Mouse (Mus musculus): ENCODE results near the gene Gm11096. TPM values are rescaled to one million over a fixed set of nuclear protein-coding genes. Genes with fewer than 3 reads are reported as not detected.

The Gm11096 gene
- not detected for total RNA-seq (2021)
- long read RNA-seq, experiment 1: 0 reads
- long read RNA-seq, experiment 2: 0 reads

DNA sequence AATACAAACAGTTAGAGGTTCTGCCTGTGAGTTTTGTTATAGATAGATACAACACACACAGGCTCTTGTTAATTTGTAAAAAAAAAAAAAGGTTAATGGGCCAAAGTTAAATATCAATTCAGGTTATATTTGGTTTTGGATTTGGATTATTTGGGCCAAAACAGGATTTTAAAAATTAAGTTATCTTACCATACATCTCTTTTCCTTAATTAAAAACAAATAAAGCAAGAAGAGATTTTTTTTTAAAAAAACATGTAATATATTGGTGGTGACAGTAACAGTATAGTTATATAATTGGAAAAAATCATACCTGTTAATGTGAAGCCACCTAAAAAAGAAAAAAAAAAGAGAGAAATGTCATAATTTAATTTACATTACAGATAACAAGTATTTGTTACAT is at the start of gene Gm11096:
Gene Gm11096 (plus strand): TSS at position 301 of the 400 bp plus-strand sequence.
- no peak for DNase-seq

DNA sequence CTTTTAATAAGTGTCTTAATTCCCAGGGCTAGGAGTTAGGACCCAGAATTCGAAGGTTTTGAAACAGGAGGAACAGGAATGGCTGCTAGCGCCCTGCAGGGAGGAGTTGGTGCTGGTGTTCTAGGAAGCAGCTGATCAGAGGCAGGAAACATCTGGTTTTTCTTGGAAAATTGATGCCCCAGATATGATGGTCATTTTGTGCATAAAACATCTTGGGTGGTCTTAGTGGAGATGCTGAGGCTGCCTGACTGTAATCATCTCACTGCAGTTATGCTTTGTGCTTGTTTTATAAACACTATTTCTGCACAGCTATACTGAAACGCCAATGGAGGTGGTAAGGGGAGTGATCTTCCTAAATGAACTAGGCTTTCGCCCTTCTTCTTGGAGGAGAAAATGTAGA is 48.5 kb upstream of the Gm11096 start:
- DNase-seq: no peak

GRCm38 (mm10) chr17:81394124-81394523 is 47.4 kb upstream of the Gm11096 start:
- DNase-seq: no peak

- DNase-seq: no peak
These were observed 44.1 kb upstream of the Gm11096 start for GRCm38 (mm10) chr17:81397434-81397833.

DNA sequence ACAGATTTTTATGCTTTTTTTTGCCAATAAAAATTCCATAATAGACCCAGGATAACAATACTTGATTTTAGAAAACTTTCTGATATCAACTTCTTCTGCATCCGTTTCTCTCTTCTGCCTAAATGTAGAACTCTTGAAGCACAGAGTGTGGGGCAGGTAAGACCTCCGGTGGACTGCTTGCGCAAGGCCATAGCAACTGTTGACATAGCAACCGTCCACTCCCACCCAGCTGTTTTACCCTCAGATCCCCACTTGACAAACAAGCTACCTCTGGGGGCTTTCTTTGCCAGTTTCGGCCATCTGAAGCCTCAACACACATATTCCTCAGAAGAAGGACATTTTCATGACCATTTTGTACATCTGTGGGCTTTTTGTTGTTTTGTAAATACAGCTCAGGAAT is 41.2 kb upstream of the Gm11096 start:
- DNase-seq: no peak

DNA sequence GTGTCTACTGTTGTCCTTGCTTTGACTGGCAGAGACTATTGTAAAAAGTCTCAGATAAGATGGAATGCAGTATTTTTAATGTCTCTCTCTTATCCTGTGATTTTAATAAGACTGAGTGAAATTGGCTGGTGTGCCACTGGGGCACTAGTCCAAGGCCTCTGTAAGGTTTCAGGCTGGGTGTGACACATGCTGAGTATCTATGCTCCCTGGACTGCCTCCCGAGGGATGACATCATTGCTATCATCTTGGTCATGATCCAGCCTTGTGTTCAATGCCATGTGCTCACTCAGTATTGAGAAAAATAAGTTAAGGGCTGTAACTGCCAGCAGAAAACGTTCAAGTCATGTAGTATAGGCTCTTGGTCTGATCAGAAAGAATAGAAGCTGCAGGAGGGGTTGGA is 38.9 kb upstream of the Gm11096 start:
- DNase-seq: peak; percentile 53

DNA sequence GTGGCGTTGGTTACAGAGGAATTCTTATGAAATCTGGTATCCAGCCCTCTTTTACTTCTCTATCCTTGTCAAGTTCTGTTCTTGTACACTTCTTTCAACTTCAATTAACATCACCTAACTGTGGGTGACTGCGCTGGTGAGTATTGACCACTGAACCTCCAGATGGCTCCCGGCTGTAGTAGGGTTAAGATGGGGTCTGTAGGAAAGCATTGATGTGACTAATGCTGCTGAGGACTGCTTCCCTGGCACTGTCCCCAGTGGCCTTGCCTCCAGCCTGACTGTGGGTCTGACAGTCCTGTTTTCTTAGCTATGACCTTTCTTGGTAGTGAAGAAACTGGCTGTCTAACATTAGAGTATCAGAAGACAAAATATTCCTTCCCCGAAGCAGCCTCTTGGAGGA is 38.4 kb upstream of the Gm11096 start:
- DNase-seq: no peak

- no peak for DNase-seq
These were observed 37.3 kb upstream of the Gm11096 start for GRCm38 (mm10) chr17:81404225-81404624.

- DNase-seq: no peak
These were observed 28.8 kb upstream of the Gm11096 start for GRCm38 (mm10) chr17:81412736-81413135.

DNA sequence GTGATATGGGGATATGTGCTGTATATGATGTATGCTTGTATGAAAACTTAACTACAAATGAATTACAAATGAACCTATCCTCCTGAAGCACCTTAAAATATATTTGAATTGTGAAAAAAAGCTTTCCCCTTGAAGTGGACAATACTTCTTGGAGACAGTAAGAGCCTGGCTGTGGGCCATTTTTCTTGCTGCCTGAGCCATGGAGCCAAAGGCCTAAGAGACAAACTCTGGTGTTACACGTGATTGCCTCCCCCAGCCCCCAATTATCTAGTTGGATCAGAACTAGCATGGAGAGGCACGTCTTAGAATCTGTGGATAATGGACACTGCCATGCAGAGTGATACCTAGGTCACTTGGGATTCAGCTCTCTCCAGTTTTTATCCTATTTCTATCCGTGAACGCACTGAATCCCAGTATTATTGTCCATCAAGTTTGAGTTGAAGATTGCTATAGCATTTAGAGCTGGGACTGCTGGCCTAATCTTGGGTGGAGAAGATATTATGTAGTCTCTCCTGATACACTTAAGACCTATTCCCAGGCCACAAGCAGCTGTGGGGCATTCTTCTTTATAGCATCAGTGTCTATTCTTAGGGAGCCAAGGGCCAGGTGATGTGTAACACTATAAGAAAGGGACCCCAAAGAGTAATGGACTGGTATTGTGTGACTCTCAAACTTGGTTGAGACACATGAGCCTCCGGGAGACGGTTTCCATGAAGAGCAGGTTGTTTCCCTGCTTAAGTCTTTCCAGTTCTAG is 25.0 kb upstream of the Gm11096 start:
- DNase-seq: peak; percentile 22

DNA sequence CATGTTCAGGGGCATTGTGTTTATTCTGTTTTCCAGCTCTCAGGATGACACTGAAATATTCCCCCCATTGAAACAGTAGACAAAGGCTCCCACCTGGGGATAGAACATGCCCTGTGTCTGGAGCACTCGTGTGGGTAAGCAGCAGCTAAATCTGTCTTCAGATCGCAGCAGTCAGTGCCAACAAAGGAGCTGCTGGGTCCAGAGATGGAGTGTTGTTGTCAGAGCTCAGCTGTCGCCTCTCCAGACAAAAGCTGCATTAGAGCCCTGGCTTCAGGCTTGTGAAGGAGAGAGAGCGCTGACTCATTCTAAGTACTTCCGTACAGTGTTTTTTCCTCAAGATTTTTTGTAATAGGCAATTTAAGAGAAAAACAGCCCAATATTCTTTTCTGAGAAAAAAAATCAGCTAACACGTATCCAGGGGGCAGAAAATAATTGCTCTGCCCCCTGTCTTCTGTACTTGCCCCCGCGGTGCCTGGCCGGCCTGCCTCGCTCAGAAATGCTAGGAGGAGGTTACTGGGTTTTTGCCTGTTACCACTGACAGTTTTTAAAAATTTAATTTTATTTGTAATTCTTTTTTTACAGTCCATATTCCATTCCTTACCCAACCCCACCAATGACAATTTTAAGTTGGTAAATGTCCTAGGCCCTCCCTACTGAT is 21.6 kb upstream of the Gm11096 start:
- no peak for DNase-seq

- no peak for DNase-seq
These were observed 17.2 kb upstream of the Gm11096 start for GRCm38 (mm10) chr17:81424256-81424912.

DNA sequence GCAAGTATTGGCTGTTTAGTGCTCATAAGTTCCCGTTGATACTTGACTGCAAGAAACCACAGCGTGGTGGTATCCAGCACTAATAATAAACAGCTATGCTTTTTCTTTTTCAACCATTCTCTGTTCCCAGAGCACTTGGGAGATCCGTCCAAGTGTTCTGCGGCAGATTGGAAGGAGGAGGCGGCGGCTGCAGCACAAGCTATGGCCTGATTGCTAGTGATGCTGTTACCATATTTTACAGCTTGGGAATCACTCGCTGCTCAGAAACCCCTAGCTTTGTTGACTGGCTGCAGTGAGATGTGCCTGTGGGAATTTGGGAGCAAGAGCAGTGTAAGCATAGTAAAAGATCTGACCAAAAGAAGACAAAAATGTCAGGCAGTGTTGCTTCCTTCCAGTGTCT is 14.3 kb upstream of the Gm11096 start:
- DNase-seq: no peak

DNA sequence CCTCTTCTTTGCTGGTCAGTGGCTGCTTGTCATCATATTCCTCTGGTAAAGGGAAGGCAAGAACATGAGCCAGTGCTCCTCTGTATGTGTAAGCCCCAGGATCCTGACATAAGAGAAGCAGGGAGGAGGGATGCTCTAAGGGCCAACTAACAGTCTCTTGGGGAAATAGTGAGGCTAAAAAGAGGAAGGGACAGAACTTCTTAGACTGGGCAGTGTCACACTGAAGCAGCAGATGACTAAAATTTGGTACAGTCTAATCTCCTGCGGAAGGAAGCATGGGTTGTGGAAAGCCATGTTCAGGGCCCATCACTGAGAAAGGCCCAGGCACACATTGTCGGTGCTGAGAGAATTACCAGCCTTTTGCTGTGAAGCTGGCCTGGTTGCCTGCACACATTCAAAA is 8.8 kb upstream of the Gm11096 start:
- no peak for DNase-seq

DNA sequence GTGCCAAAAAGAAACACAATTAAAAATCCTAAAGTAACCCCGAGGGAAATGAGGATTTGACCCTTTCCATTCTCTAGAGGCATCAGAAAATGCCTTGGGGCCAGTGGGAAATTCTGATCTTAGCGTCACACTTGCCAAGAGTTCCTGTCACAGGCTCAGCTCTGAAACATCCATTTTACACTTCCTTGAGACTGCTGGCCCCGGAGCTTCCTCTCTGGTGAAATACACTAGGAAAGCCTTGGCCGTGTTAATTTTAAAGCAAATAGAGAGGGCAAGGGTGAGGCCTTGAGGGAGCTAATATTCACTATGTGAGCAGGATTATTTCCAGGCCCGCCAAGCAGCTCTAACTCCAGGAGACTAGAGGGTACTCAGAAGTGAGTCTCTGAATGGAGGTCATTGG is 8.4 kb upstream of the Gm11096 start:
- DNase-seq: no peak

- DNase-seq: no peak
These were observed 13.7 kb downstream of the Gm11096 start for GRCm38 (mm10) chr17:81455269-81455668.

DNA sequence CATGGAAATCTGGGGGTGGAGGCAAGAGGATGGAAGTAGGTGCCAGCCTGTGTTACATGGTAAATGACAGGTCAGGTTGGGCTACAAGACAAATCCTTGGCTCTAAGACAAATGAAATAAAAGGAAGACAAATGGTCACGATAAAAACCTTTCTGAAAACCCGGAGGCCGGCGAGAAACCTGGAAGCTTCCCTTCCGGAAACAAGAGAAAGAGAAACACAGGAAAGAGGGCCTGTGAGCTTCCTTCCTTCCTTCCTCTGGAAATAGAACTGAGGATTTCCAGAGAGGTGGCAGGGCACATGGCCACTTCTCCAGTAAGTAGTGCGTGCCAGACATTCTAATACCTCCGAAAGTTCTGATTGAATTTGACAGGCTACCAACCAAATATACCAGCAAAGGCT is 14.4 kb downstream of the Gm11096 start:
- DNase-seq: no peak

GRCm38 (mm10) chr17:81459379-81459778 is 17.8 kb downstream of the Gm11096 start:
- no peak for DNase-seq

DNA sequence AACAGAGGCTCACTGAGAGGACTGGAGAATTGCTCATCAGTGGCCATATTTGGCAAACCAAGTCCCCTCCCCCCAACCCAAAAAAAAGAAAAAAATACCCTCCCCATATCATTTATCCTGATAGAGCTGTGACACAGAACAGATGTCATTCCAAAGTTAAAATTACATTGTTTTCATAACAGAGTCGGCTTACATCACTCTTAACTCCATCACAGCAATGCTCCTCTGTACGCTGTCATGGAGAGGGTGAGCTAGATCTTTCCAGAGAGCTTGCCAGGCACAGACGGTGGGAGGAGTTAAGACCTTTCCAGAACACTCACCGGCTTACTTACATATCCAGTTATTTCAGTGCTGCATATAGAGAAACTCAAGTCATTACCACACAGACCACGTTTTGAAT is 27.4 kb downstream of the Gm11096 start:
- DNase-seq: no peak

DNA sequence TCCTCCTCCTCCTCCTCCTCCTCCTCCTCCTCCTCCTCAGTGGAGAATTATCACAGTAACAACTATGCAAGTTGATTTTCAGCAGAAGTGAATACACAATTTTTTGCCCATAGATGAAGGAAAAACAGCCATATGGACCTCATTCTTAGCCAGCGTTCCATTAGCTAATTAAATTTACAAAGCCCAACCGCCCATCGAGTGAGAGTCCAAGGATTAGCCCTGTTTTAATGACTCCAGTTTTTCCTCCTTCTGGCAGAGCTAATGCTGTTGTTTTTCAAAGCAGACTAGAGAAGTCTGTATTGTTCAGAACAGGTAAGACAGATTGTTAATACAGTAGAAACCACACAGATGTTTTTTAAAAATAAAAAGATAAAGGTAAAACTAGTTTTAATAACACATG is 31.8 kb downstream of the Gm11096 start:
- no peak for DNase-seq

- DNase-seq: no peak
These were observed 35.9 kb downstream of the Gm11096 start for GRCm38 (mm10) chr17:81477420-81477819.

- no peak for DNase-seq
These were observed 38.2 kb downstream of the Gm11096 start for GRCm38 (mm10) chr17:81479807-81480206.
